Mouse (Mus musculus) testis, adult 2 months (tissue): ENCODE data around the gene Mbnl3. TPM values are rescaled to one million over a fixed set of nuclear protein-coding genes. Genes with fewer than 3 reads are reported as not detected.

Experiments
- H3K27ac ChIP-seq: fragments of 200-500 bp; 2 replicates; pipeline ENCODE4 v1.5.1; 2012; ENCODE audit warnings: low read depth, low read length; ENCODE audit not compliant: control insufficient read depth, insufficient read depth
- H3K27me3 ChIP-seq: fragments of 200-500 bp; 2 replicates; pipeline ENCODE4 v1.6.1; 2012; ENCODE audit warnings: mild to moderate bottlenecking, low read length, moderate library complexity; ENCODE audit not compliant: control insufficient read depth, insufficient read depth
- H3K36me3 ChIP-seq: fragments of 200-500 bp; 2 replicates; pipeline ENCODE4 v1.6.1; 2012; ENCODE audit warnings: mild to moderate bottlenecking, low read length; ENCODE audit not compliant: control insufficient read depth, insufficient read depth
- H3K4me1 ChIP-seq: fragments of 200-500 bp; 2 replicates; pipeline ENCODE4 v1.6.1; 2012; ENCODE audit warnings: low read length; ENCODE audit not compliant: control insufficient read depth, insufficient read depth
- H3K4me3 ChIP-seq: fragments of 200-500 bp; 2 replicates; pipeline ENCODE4 v1.5.1; 2012; ENCODE audit warnings: low read depth, mild to moderate bottlenecking, low read length, moderate library complexity, mixed read lengths; ENCODE audit not compliant: control insufficient read depth
- CTCF ChIP-seq: fragments of 200-500 bp; IDR thresholded peaks from 2 replicates; pipeline ENCODE4 v1.5.1; 2012; ENCODE audit warnings: low read depth, mild to moderate bottlenecking, inconsistent platforms, low read length, moderate library complexity; ENCODE audit not compliant: control insufficient read depth, insufficient read depth, insufficient replicate concordance
- POLR2A ChIP-seq: fragments of 200-500 bp; IDR thresholded peaks from 2 replicates; pipeline ENCODE4 v1.6.1; 2012; ENCODE audit warnings: low read depth, mild to moderate bottlenecking, inconsistent platforms, low read length, moderate library complexity; ENCODE audit not compliant: control insufficient read depth
- polyA plus RNA-seq: library from polyadenylated mRNA; depleted of rRNA; stranded (reverse); fragments of >200 nt; gene quantifications from 2 replicates; pipeline ENCODE4 v1.2.3, GENCODE M21; 2012

Mbnl3 gene
- polyA plus RNA-seq, 1 experiment: 3.7 TPM

DNA sequence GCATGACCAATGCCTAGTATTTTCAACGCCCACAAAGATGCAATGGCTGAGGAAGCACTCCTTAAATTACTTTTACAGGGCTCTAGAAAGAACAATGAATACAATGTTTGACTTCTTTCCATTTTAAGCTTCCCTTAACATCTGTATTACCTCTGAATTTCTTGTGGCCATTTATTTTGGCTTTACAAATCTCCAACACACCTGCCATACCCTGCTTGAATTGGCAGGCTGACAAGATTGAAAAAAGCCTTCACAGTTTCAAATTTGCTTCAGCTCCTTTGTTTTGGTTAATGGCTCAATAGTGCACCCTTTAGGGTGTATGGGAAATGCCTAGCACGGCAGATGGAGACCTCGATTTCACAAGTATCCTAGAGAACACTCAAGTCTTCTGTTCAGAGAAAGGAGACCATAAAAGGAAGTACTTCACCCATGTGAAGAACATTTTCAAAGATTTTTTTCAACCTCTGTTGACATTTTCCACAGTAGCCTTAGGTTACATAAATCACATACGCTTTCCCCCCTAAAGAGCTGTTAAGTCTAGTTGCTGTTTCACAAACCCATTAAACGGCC is 36.8 kb downstream of the Mbnl3 start:
- Histone ChIP-seq H3K27me3 (no peaks in the 10 kb centered on the region), H3K36me3 (no peaks in the 10 kb centered on the region), H3K4me1 (no peaks in the 10 kb centered on the region), H3K27ac (no peak overlapping the region), H3K4me3 (no peak overlapping the region)
- TF ChIP-seq POLR2A (no peak), CTCF (no peak)

DNA sequence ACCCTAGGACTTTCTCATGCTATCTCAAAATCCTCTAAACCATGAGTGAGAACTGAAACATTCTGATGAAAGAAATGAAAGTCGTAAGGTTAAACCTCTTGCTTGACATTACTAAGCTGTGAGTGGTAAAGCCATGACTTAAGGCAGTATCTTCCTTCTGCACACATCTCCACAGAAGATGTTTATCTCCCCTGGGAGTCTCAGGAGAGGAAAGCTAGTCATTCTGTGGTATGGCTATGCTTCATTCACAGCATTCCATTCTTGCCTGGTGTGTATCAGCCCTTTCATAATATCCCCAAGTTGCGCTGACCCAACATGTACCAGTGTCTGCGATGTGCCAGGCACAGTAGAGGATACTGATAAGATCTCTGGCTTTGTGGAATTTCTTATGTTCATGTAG is 38.4 kb downstream of the Mbnl3 start:
- Histone ChIP-seq H3K27me3 (no peaks in the 10 kb centered on the region), H3K27ac (no peak overlapping the region), H3K4me1 (no peaks in the 10 kb centered on the region), H3K36me3 (no peaks in the 10 kb centered on the region), H3K4me3 (no peak overlapping the region)
- TF ChIP-seq POLR2A (no peak), CTCF (no peak)

DNA sequence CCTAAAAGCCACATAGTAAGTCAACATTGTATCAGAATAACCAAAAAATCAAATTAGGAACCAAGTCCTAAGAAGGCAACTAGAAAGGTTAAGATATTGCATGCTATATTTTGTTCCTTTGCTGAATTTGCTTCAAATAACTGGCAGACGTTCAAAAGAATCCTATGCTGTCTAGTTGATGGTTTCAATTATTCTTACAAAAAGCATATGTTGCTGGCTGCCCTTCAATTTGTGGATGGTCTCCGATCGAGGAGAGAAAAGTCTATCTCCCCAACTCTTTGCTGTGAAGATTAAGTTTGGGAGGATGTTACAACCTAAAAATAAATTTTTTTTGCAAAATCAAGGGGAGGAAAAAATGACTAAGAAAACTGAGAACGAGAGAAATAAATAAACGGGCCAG is 41.6 kb downstream of the Mbnl3 start:
- TF ChIP-seq POLR2A (no peak), CTCF (no peak)
- Histone ChIP-seq H3K4me3 (no peak overlapping the region), H3K27ac (no peak overlapping the region), H3K27me3 (no peaks in the 10 kb centered on the region), H3K4me1 (no peaks in the 10 kb centered on the region), H3K36me3 (no peaks in the 10 kb centered on the region)

DNA sequence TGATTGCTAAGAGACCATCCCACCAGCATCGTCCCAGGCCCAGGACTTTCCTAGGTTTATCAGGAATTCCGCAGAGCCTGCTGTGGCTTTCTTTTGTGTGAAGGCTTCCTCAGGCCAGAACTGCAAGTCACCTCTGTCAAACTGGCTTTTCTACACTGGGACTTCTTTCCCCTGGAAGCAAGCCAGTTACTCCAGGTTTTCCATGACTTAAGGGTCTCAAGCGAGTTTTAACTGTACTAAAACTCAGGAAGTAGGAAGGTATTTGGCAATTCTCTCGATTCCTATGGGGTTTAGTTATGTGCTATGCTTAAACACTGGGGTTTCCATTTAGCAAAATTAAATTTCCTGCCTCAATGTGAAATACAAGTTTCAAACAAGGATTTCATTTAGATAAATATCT is 57.9 kb downstream of the Mbnl3 start:
- Histone ChIP-seq H3K27ac (no peak overlapping the region), H3K27me3 (no peaks in the 10 kb centered on the region), H3K4me1 (no peaks in the 10 kb centered on the region), H3K4me3 (no peak overlapping the region), H3K36me3 (no peaks in the 10 kb centered on the region)
- TF ChIP-seq CTCF (no peak), POLR2A (no peak)

DNA sequence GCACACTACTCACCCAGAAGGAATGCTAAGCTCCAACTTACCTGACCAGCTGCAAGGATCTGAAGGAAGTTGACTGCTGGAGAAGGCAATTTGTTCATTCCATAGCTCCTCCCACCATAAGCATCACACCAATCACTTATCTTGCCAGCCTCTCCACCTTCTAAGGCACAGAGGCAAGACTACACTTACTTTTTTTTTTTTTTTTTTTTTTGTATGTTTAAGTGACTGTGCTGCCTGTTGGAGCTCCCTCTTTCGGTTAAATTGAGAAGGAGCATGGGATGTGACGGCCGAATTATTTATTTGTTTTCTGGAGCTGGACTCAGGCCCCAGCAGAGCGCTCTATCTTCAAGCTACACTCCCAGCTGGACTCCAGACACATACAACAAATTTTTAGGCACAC is 60.0 kb downstream of the Mbnl3 start:
- no peak overlapping the region for H3K27ac ChIP-seq
- no peaks in the 10 kb centered on the region for H3K36me3 ChIP-seq
- H3K4me3 ChIP-seq: no peak overlapping the region
- H3K4me1 ChIP-seq: no peaks in the 10 kb centered on the region
- TF ChIP-seq POLR2A: no peak
- no peak for TF ChIP-seq CTCF
- H3K27me3 ChIP-seq: no peaks in the 10 kb centered on the region

DNA sequence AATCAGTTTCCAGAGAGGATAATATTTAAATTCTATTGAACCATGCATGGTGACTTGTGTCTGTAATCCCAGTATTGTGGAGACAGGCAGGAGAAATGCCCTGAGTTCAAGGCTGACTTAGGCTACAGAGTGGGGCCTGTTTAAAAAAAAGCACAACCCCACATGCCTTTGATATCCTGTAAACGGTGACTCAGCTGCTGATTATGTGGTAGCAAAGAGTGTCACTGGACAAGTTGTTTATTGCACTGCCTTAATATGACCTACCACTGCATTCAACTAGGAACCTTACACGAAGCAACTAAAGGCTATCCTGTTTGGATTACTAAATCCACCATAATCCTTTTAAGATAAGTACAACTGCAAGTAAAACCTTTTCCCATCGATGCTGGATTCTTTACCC is 66.3 kb downstream of the Mbnl3 start:
- H3K27me3 ChIP-seq: no peaks in the 10 kb centered on the region
- H3K4me1 ChIP-seq: no peaks in the 10 kb centered on the region
- no peak overlapping the region for H3K4me3 ChIP-seq
- H3K27ac ChIP-seq: no peak overlapping the region
- no peak for TF ChIP-seq CTCF
- TF ChIP-seq POLR2A: no peak
- no peaks in the 10 kb centered on the region for H3K36me3 ChIP-seq

DNA sequence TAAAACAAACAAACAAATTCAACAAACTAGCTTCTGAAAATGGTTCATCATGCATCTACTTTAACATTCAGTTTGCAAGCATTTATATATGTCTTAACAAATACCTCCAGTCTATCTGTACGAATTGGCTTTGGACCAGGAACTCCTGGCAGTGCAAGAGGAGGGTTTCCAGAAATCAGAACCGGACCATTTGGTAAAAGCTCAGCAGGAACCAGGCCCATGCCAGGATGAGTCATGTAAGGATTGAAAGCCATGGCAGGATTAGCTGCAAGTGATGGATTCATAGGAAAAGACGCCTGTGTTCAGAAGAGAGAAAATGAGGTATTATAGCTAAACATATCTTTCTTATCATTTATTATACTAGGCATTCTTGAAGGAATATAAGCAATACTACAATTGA is 75.0 kb downstream of the Mbnl3 start:
- no peak overlapping the region for H3K4me3 ChIP-seq
- TF ChIP-seq POLR2A: no peak
- no peak for TF ChIP-seq CTCF
- H3K36me3 ChIP-seq: no peaks in the 10 kb centered on the region
- H3K27me3 ChIP-seq: no peaks in the 10 kb centered on the region
- no peaks in the 10 kb centered on the region for H3K4me1 ChIP-seq
- no peak overlapping the region for H3K27ac ChIP-seq

DNA sequence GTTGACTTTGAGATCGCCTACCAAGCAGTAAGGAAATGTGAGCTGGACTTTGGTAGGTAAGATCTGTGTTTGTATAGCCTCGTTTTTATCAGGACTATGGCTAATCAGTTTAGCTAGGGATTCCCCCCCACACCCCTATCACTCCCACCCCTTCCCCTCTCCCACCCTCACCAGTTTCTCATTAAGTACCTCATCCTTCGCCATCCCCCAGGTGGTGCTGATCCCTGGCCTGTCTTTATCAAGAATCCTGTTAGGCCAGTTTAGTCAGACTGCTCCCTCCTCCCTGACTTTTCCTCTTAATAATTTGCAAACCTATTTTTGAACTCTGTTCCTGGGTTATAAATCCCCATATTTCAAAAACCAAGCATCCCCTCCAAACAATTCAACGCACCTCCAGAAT is 103.6 kb downstream of the Mbnl3 start:
- TF ChIP-seq CTCF (no peak), POLR2A (no peak)
- no peaks in the 10 kb centered on the region for H3K27me3 ChIP-seq

More for the DNA sequence above, 103.6 kb downstream of the Mbnl3 start:
- no peak overlapping the region for H3K4me3 ChIP-seq
- no peaks in the 10 kb centered on the region for H3K4me1 ChIP-seq
- no peaks in the 10 kb centered on the region for H3K36me3 ChIP-seq
- no peak overlapping the region for H3K27ac ChIP-seq
